Mouse (Mus musculus): ENCODE data around the gene Fbxl15. TPM values are rescaled to one million over a fixed set of nuclear protein-coding genes. Genes with fewer than 3 reads are reported as not detected.
A peak's percentile ranks its signal among the peaks of the same experiment; 100 is the strongest.

The Fbxl15 gene
- polyA plus RNA-seq, 1 experiment = 12.7 TPM

DNA sequence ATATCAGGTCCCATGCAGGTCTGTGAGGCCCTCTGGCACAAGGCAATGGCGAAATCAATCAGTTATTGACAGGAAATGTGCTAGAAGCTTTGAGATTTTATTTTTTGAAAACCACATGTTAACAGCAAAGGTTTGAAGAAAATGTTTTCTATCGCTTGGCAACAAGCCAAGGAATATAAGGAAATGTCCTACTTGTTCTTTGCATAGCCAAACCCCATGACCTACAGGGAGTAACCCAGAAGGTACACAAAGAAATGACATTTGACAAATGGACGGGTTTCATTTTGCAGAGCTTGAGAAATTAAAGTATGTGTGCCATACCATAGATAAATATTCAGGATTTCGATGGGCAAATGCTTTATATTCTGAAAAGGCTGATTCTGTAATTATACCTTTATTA lies 31.0 kb upstream of the Fbxl15 start:
- Histone ChIP-seq H3K9me3 (ENCODE audit: control insufficient read depth, low read length) (no peaks in the 10 kb centered on the region), H3K4me1 (ENCODE audit: control insufficient read depth) (no peaks in the 10 kb centered on the region; the same call in 1 of the 2 replicates), H3K36me3 (ENCODE audit: control insufficient read depth) (no peaks in the 10 kb centered on the region), H3K27me3 (ENCODE audit: control insufficient read depth) (peaks cover 41% of the 10 kb centered on the region), H3K4me3 (replicated peaks) (no peak overlapping the region)
- TF ChIP-seq GATA1 (IDR thresholded peaks at IDR 0.05; ENCODE audit: low read length) = no peak
- no peak for TF ChIP-seq TAL1 (IDR thresholded peaks at IDR 0.05; ENCODE audit: low read length)

DNA sequence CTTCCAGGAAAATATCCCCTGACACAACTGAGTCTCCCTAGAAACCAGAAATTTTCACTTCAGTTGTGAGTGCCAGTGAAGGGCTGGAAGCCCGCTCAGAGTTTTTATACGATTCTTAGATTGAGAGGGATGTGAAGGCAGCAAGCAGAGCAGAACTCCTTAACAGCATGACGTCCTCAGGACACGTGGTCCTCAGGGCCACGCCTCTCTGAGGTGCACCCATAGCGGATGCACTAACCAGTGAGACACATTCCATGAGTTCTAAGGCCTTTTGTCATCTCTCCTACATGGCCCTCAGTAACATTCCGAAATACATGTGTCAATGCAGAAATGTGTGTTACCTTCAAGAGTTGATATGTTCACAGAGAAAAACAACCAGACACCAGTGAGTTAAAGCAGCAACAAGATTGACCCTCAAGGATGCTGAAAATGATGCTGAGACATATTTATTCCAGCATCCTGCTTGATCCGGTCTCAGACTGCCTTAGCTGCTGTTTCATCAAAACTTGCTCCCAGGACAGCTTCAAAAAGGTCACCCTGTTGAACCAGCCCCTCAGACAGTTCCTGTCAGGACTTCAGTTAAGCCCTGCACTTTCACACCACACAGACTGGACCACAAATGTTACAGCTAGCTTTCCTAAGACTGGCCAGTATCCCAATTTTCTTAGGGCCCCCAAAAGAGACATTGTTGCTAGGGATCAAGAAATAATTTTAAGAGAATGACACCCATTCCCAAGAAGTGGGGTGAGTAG lies 27.5 kb upstream of the Fbxl15 start:
- Histone ChIP-seq H3K27me3 (ENCODE audit: control insufficient read depth) (peaks cover 30% of the 10 kb centered on the region), H3K36me3 (ENCODE audit: control insufficient read depth) (no peaks in the 10 kb centered on the region; the same call in 1 of the 2 replicates), H3K9me3 (ENCODE audit: control insufficient read depth, low read length) (no peaks in the 10 kb centered on the region), H3K4me1 (ENCODE audit: control insufficient read depth) (peaks cover 20% of the 10 kb centered on the region), H3K4me3 (replicated peaks) (no peak overlapping the region)
- TF ChIP-seq TAL1 (IDR thresholded peaks at IDR 0.05; ENCODE audit: low read length) = no peak

DNA sequence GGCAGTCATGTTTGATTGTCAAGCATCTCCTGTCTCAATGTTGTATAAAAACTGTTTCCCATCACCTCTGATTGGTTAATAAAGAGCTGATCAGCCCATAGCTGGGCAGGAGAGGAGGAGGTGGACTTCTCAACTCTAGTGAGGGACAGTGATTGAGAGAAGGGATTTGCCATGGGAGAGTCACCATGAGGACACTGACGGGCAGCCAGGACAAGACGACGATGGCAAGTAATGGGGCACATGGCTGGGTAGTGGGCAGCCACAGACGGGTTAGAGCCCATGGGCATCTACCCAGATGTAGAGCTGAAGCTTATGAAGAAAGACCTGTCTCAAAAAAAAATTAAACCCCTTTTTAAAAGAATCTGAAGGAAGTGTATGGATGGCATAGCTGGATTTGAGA lies 25.4 kb upstream of the Fbxl15 start:
- TF ChIP-seq TAL1 (IDR thresholded peaks at IDR 0.05; ENCODE audit: low read length) (no peak), GATA1 (IDR thresholded peaks at IDR 0.05; ENCODE audit: low read length) (no peak)

DNA sequence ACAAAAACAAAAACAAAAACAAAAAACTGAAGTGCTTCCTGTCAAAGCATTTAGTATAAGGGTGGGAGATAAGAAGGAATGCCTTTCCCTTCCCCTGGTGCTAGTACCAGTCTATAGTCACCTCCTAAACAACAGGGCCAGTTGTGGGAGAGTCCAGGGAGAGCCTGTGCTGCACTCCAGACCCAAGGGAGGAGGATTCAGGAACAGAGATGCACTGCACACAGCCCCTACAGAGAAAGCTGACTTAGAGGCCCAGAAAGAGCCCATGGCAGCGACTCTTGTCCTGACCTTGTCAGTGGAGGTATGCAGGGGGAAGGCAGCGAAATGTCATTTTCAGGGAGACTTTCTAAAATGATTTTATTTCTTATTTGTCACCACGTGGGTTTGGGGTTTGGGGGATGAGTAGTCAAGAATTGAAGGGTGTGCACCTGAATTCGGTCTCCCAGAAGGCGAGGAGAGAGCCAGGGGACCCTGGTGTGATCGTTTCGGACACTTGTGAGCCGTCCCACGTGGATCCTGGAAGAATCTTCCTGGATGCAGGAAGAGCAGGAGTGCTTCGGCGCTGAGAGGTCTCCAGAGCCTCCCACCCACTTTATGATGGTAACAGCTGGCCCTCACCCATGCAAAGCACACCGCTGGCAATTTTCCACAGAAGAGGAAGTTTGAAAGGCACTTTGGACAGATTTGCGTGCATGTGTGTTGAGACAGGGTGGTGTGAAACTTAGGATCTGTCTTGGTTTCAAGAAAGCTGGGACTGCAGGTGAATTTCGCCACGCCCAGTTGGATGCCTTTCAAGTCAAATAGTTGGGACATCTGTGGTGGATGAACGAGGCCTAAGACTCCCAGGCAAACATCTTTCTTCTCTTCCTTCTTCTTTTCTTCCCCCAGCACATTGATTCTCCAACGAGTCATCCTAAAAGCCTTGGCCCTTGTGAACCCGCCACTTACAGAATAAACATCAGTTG lies 24.5 kb upstream of the Fbxl15 start:
- peak overlapping the region; percentile 93 for H3K4me3 ChIP-seq (replicated peaks)
- no peaks in the 10 kb centered on the region for H3K9me3 ChIP-seq (ENCODE audit: control insufficient read depth, low read length)
- peaks cover 16% of the 10 kb centered on the region for H3K27me3 ChIP-seq (ENCODE audit: control insufficient read depth)
- TF ChIP-seq GATA1 (IDR thresholded peaks at IDR 0.05; ENCODE audit: low read length) (no peak), TAL1 (IDR thresholded peaks at IDR 0.05; ENCODE audit: low read length) (no peak)
- H3K4me1 ChIP-seq (ENCODE audit: control insufficient read depth) = peaks cover 45% of the 10 kb centered on the region
- H3K36me3 ChIP-seq (ENCODE audit: control insufficient read depth) = peaks cover 20% of the 10 kb centered on the region

More for the DNA sequence above, 25.4 kb upstream of the Fbxl15 start:
- peaks cover 39% of the 10 kb centered on the region for H3K4me1 ChIP-seq (ENCODE audit: control insufficient read depth)
- H3K36me3 ChIP-seq (ENCODE audit: control insufficient read depth) = peaks cover 10% of the 10 kb centered on the region
- no peaks in the 10 kb centered on the region for H3K9me3 ChIP-seq (ENCODE audit: control insufficient read depth, low read length)
- peaks cover 22% of the 10 kb centered on the region for H3K27me3 ChIP-seq (ENCODE audit: control insufficient read depth)
- H3K4me3 ChIP-seq (replicated peaks) = no peak overlapping the region

DNA sequence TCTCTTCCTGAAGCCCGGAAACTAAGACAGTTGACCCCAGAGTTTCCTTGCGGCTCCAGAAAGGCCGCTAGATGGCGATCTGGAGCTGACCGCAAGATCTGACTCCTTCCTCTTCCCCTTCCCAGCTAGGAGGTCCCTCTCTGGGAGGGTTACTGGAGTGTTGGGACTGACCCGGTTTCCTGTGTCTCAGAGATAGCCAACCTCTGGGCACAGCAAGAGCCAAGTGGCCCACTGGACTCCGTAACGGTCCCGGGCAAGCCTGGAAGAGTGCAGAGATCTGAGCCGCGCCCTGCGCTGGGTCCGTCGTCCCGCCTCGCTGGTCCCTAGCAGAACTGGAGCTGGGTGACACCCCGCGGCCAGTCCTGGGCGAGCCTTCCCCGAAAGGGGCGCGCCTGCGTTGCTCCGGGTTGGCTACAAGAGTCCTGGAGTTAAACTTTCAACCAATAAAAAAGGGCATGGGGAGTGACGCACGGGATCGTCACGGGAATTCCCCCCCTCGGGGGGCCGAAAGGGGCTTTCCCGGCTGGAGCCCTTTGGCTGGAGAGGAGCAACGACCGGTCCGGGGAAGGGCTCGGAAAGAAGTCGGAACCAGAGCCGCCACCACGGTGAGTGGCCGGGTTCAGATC lies 23.7 kb upstream of the Fbxl15 start, which contains the start of gene Nfkb2:
Gene Nfkb2, plus strand, starts transcription at position 105 of the 626 bp plus-strand sequence.
- Histone ChIP-seq H3K27me3 (ENCODE audit: control insufficient read depth) (peaks cover 14% of the 10 kb centered on the region), H3K36me3 (ENCODE audit: control insufficient read depth) (peaks cover 27% of the 10 kb centered on the region), H3K9me3 (ENCODE audit: control insufficient read depth, low read length) (no peaks in the 10 kb centered on the region), H3K4me1 (ENCODE audit: control insufficient read depth) (peaks cover 53% of the 10 kb centered on the region), H3K4me3 (replicated peaks) (peak within 1 kb of the TSS; percentile 93)
- TF ChIP-seq TAL1 (IDR thresholded peaks at IDR 0.05; ENCODE audit: low read length) (no peak), GATA1 (IDR thresholded peaks at IDR 0.05; ENCODE audit: low read length) (no peak)

DNA sequence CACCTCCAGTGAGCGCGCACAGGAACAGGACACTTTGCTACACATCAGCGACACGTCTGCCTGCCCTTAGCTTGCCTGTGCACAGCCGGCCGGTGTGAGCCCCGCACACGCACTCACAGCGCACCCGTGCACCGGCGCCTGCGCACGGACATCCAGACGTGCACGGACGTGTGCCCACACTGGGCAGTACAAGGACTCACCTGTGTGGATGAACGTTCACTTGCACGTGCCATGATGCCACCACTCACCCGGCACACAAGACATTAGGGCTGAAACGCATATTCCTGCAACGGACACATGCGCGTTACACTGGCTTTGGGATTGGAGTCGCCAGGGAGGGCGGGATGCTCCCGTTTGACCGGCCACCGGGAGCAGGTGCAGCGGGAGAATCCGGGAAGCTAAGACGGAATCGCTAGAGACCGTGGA lies 23.1 kb upstream of the Fbxl15 start:
- TF ChIP-seq GATA1 (IDR thresholded peaks at IDR 0.05; ENCODE audit: low read length) = no peak
- TF ChIP-seq TAL1 (IDR thresholded peaks at IDR 0.05; ENCODE audit: low read length) = no peak
- Histone ChIP-seq H3K36me3 (ENCODE audit: control insufficient read depth) (peaks cover 33% of the 10 kb centered on the region), H3K4me3 (replicated peaks) (peak overlapping the region; percentile 93), H3K27me3 (ENCODE audit: control insufficient read depth) (peaks cover 14% of the 10 kb centered on the region), H3K4me1 (ENCODE audit: control insufficient read depth) (peaks cover 59% of the 10 kb centered on the region), H3K9me3 (ENCODE audit: control insufficient read depth, low read length) (no peaks in the 10 kb centered on the region)

DNA sequence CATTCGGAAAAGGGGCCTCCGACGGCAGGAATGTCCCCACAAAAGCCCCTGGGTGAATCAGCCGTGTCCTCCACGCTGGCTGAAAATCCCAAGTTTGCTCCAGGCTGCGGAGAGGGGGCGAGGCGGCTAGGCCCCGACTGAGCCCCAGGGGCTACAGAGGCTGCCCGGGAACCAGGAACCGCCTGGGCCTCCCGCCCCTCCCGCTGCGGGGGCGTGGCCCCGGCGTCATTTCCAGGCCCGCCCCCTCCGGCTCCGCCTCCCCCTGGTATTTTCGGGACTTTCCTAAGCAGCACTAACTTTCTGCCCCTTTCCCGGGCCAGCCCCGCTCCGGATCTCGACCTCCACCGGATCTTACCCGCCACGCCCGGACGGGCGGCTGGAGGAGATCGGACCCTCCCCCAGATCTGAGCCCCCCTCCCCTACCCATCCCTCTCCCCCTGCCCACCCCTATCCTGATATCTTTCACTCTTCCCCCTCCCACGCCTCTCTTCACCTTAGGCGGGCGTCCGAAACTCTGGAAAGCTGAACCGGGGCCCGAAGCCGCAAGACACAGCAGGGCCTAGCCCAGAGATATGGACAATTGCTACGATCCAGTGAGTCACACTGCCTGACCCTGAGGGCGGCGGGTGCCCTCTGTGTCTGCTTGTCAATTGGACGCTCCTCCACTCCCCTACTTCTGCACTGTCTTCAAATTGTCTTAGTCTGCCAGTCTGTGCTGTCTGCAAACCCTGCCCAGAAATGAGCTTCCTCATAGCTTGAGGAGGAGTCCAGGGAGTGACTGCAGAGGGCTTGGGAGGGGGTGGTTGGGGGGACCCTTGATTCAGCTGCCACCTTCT lies 22.3 kb upstream of the Fbxl15 start:
- H3K4me3 ChIP-seq (replicated peaks) = peak overlapping the region; percentile 93
- TF ChIP-seq TAL1 (IDR thresholded peaks at IDR 0.05; ENCODE audit: low read length) (no peak), GATA1 (IDR thresholded peaks at IDR 0.05; ENCODE audit: low read length) (no peak)
- peaks cover 66% of the 10 kb centered on the region for H3K4me1 ChIP-seq (ENCODE audit: control insufficient read depth)
- peaks cover 7% of the 10 kb centered on the region for H3K27me3 ChIP-seq (ENCODE audit: control insufficient read depth)
- peaks cover 40% of the 10 kb centered on the region for H3K36me3 ChIP-seq (ENCODE audit: control insufficient read depth)
- H3K9me3 ChIP-seq (ENCODE audit: control insufficient read depth, low read length) = no peaks in the 10 kb centered on the region

DNA sequence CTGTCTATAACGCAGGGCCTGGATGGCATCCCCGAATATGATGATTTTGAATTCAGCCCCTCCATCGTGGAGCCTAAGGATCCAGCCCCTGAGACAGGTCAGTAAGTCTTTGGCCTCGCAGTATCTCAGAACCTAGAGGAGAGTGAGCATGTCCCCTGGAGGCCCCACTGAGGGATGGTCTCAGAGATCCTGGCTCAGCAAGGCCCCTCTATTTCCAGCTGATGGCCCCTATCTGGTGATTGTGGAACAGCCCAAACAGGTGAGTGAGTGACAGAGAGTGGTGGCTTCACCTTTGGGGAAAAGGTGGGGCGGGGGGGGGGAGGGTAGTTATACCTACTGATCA lies 21.7 kb upstream of the Fbxl15 start:
- Histone ChIP-seq H3K36me3 (ENCODE audit: control insufficient read depth) (peaks cover 46% of the 10 kb centered on the region), H3K4me1 (ENCODE audit: control insufficient read depth) (peaks cover 71% of the 10 kb centered on the region), H3K9me3 (ENCODE audit: control insufficient read depth, low read length) (no peaks in the 10 kb centered on the region), H3K27me3 (ENCODE audit: control insufficient read depth) (peaks cover 6% of the 10 kb centered on the region; the same call in 1 of the 2 replicates), H3K4me3 (replicated peaks) (peak overlapping the region; percentile 93)
- no peak for TF ChIP-seq GATA1 (IDR thresholded peaks at IDR 0.05; ENCODE audit: low read length)
- TF ChIP-seq TAL1 (IDR thresholded peaks at IDR 0.05; ENCODE audit: low read length) = no peak

Measured in erythroblast, embryonic 14.5 days (primary cell).